Mouse (Mus musculus): ENCODE measurements around the gene Ube2c.

Gene Ube2c

GRCm38 (mm10) chr2:164821060-164821459, 51.4 kb downstream of the Ube2c start:
- DNase-seq (ENCODE audit: low spot score in 2 of 2), result no peak

DNA sequence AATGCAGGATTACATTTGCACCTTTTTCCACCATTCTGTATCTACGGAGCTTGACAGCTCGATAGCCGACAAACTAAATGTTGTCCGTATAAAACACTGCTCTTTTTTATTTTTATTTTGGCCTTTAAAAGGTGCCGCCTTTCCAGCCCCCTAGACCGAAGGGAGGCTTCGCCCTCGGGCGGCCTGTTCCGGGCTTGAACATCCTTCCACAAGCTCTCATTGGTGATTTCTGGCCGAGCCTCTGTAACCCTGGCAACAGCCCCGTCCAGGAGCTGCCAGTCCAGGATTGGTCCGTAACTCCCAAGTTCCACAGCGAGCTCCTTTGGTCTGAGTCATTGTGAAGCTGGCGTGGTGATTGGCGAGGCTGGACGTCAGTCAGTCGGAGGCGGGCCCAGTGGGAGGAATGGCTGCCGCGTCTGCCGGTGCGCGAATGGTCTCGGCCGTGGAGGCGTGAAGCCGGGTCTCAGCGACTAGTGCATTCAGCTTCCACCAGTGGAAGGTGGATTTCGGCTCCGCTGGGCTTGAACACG, 53.0 kb downstream of the Ube2c start, which contains the start of gene Zswim1:
Zswim1 (plus strand) TSS at position 51 of the 530 bp plus-strand sequence.
- DNase-seq (ENCODE audit: low spot score in 2 of 2), result peak; percentile 99

DNA sequence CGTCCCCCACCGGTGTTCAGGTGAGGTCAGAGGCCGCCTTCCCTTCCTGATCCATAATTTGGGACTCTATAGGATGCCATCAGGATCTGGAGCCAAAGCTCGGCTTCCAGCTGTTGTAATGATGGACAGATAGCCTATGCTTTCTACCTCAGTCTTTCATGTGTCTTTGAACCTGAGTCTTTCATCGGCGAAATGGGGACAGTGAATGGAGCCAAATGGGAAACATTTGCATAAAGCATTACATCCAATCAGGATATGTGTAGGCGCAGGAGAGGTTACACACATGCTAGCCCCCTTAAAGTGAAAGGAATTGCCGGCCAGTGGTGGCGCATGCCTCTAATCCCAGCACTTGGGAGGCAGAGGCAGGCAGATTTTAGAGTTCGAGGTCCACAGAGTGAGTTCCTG, 53.5 kb downstream of the Ube2c start:
- DNase-seq (ENCODE audit: low spot score in 2 of 2), result peak in 1 of 2 experiments; percentile 28

DNA sequence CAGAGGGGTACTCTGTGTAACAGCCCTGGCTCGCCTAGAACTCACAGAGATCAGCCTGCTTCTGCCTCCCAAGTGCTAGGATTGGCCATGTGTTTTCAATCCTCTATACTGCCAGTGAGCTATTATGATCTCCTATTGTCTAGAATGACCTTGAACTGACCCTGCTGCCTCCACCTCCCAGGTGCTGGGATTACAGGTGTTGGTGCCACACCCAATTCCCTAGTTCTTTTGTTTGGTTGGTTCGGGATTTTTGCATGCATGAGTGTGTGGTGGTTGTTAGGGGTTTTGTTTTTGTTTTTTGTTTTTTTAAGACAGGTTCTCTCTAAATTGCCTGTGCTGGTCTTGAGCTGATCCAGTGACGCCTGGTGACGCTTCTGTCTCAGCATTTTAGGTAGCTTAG, 54.3 kb downstream of the Ube2c start:
- no peak for DNase-seq (ENCODE audit: low spot score in 2 of 2)

DNA sequence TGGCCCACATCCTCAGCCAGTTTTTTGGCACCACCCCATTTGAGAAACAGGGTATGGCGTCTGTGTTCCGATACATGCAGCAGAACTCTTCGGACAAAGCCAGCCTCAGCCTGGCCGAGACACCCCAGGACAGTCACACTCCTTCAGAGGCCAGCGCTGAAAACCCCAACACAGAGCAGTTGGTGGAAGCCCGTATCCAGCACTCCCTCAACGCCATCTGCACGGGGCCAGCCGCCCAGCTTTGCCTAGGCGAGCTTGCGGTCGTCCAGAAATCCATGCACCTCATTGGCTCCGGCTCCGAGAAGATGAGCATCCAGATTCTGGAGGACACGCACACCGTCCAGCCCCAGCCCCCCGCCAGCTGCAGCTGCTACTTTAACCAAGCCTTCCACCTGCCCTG, 55.8 kb downstream of the Ube2c start:
- no peak for DNase-seq (ENCODE audit: low spot score in 2 of 2)

DNA sequence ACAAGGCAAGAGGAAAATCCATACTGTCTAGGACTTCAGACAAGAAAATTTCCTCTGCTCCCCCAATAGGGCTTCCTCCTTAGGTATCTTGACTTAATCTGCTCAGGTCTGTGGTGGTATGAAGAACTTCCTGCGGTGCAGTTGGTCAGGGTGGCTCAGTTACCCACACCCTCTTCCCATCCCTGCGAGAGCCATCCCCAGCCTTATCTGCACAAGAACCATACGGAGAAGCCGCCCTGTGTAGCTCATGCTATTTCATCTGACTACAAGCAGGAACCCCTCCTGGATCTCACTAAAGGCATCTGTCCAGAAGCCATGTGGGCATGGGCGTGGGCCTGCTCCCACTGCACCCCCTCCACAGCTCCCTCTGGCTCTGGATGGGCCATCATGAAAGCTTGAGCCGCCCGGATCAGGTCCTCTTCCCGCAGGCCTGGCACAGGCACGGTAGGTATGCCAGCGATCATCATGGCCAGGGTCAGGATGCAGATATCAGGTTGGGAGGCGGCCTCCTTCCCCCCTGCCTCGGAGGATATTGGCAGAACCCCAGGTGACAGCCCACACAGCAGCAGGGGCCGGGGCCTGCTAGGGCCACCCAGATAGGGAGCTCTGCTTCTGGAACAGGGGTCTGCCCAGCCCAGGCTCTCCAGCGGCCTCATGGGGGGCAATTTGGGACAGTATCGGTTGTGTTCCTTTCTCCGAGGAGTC, 57.6 kb downstream of the Ube2c start:
- DNase-seq (ENCODE audit: low spot score in 2 of 2), result no peak

All from right cerebral cortex, postnatal 36 days (tissue).